Mouse (Mus musculus): ENCODE results near the gene Ugt1a7c. TPM values are rescaled to one million over a fixed set of nuclear protein-coding genes. Genes with fewer than 3 reads are reported as not detected.
"Not testable (repeated sequence)": the region's sequence is repeated elsewhere in the genome, so short reads cannot be mapped to it uniquely, and the experiment has no call there.

Gene Ugt1a7c
- 85.2 and 96.9 TPM in 2 replicates for polyA plus RNA-seq (2012; rRNA removed)

DNA sequence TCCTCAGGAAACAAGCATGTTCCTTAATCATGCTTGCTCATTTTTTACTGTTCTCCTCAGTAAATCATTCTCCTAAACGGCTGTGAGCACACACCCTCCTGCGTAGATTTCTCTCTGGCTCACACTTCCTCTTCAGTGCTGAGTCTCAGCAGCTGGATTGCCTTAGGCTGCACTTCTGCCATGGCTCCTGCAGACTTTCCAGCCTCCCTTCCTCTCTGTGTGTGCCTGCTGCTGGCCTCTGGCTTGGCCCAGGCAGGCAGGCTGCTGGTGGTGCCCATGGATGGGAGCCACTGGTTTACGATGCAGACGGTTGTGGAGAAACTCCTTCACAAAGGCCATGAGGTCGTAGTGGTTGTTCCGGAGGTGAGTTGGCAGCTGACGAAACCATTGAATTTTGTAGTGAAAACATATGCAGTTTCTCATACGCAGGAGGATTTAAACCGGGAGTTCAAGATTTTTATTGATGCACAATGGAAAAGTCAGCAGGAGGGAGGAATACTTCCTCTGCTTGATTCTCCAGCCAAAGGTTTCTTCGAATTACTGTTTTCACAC is at the start of gene Ugt1a7c:
Ugt1a7c (plus strand) TSS at position 122 of the 552 bp plus-strand sequence.
- H3K36me3 ChIP-seq (ENCODE audit: control insufficient read depth, insufficient read depth, low read length): no peaks in the 10 kb centered on the region
- H3K27me3 ChIP-seq (replicated peaks; ENCODE audit: control insufficient read depth, insufficient read depth, low read length): no peaks in the 10 kb centered on the region
- peak within 1 kb of the TSS; percentile 69 for H3K27ac ChIP-seq (ENCODE audit: insufficient read depth, low read depth, low read length)
- DNase-seq: peak; percentile 72
- H3K4me3 ChIP-seq (ENCODE audit: insufficient read depth, low read depth, low read length): peak within 1 kb of the TSS; percentile 77
- TF ChIP-seq POLR2A (IDR thresholded peaks at IDR 0.05; ENCODE audit: low read depth, low read length) (no peak), CTCF (conservative IDR thresholded peaks at IDR 0.05; ENCODE audit: insufficient read depth, insufficient read length, low read depth, low read length) (no peak)
- no peaks in the 10 kb centered on the region; the same call in 1 of the 2 replicates for H3K4me1 ChIP-seq (ENCODE audit: control insufficient read depth, insufficient read depth, low read length)
- WGBS: 7% methylated on average over 10 of the region's 10 CpGs

DNA sequence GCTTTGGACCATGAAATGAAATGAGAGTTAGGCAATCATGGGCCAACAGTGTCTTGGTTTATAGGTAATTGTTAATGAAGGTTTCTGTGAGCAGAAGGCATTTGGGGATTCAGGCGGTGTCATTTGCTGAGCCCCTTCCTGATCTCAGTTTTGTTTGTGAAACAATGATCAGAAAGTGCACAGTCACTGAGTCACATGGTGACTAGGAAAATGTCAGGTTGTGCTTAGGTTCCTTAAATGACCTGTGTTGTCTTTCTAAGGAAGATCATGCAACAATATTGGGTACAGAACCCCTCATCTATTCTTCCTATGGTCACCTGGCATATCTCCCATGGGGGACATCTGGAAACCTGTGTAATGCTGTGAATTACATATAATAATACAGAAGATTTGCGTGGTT is 47.5 kb upstream of the Ugt1a7c start:
- 86% methylated on average over 2 of the region's 2 CpGs for WGBS
- not testable (repeated sequence) for H3K27me3 ChIP-seq (replicated peaks; ENCODE audit: control insufficient read depth, insufficient read depth, low read length); H3K4me3 ChIP-seq (ENCODE audit: insufficient read depth, low read depth, low read length)

DNA sequence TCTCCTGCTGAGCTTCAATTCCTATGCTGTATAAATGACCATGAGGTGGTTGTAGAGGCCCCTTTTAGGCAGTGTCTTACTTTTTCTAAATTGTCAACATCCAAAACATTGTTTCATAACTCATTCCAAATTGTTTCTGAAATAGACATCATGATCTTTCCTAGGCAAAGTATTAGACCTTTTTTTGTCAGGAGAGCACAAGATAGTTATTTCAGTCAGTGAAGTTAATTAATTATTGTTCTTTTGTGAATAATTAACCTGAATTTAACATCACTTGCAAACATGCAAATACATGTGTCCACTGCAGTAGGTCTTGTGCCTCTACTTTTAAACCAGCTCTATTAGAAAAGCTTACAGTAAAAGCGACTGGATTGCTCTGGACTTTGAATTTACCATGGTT is 39.8 kb upstream of the Ugt1a7c start, which contains the start of gene Ugt1a10:
Ugt1a10 (plus strand) TSS at position 301 of the 400 bp plus-strand sequence.
- WGBS: 49% methylated on average over 1 of the region's 1 CpGs
- Histone ChIP-seq H3K4me1 (ENCODE audit: control insufficient read depth, insufficient read depth, low read length) (no peaks in the 10 kb centered on the region), H3K4me3 (ENCODE audit: insufficient read depth, low read depth, low read length) (no peak within 1 kb of the TSS), H3K36me3 (ENCODE audit: control insufficient read depth, insufficient read depth, low read length) (no peaks in the 10 kb centered on the region), H3K27me3 (replicated peaks; ENCODE audit: control insufficient read depth, insufficient read depth, low read length) (no peaks in the 10 kb centered on the region), H3K27ac (ENCODE audit: insufficient read depth, low read depth, low read length) (no peak within 1 kb of the TSS)
- no peak for TF ChIP-seq CTCF (conservative IDR thresholded peaks at IDR 0.05; ENCODE audit: insufficient read depth, insufficient read length, low read depth, low read length)
- TF ChIP-seq POLR2A (IDR thresholded peaks at IDR 0.05; ENCODE audit: low read depth, low read length): no peak
- no peak for DNase-seq

More for the DNA sequence above, 47.5 kb upstream of the Ugt1a7c start:
- not testable (repeated sequence) for H3K36me3 ChIP-seq (ENCODE audit: control insufficient read depth, insufficient read depth, low read length); H3K4me1 ChIP-seq (ENCODE audit: control insufficient read depth, insufficient read depth, low read length); H3K27ac ChIP-seq (ENCODE audit: insufficient read depth, low read depth, low read length); DNase-seq

DNA sequence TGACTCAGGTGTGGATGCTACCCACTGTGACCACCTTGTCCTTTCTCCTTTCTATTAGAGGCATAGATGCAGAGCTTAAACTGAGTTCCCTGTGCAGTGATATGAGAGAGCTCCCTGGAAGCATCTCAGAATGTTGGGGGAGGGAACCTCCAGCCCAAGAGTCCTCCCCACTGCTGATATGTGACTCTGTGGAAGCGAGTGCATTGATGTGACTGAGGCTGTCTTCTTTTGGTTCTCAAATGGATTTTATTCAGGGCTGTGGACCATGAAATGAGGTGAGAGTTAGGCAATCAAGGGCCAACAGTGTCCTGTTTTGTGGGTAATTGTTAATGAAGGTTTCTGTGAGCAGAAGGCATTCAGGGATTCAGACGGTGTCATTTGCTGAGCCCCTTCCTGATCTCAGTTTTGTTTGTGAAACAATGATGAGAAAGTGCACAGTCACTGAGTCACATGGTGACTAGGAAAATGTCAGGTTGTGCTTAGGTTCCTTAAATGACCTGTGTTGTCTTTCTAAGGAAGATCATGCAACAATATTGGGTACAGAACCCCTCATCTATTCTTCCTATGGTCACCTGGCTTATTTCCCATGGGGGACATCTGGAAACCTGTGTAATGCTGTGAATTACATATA is 28.3 kb upstream of the Ugt1a7c start:
- H3K4me3 ChIP-seq (ENCODE audit: insufficient read depth, low read depth, low read length); DNase-seq; H3K4me1 ChIP-seq (ENCODE audit: control insufficient read depth, insufficient read depth, low read length); H3K36me3 ChIP-seq (ENCODE audit: control insufficient read depth, insufficient read depth, low read length); H3K27me3 ChIP-seq (replicated peaks; ENCODE audit: control insufficient read depth, insufficient read depth, low read length); H3K27ac ChIP-seq (ENCODE audit: insufficient read depth, low read depth, low read length): not testable (repeated sequence)
- 27% methylated on average over 1 of the region's 2 CpGs for WGBS

DNA sequence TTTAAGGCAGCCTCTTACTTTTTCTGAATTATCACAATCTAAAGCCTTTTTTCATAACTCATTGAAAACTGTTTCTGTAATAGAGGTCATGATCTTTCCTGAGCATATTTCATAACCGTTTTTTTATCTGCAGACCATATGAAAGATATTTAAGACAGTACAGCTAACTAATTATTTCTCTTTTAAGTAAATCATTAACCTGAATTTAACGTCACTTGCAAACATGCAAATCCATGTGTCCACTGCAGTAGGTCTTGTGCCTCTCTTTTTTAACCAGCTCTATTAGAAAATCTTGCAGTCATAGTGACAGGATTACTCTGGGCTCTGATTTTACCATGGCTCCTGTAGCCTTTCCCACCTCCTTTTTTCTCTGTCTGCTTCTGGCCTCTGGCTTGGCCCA is 24.4 kb upstream of the Ugt1a7c start, which contains the start of gene Ugt1a9:
Ugt1a9 (plus strand) TSS at position 306 of the 400 bp plus-strand sequence.
- WGBS: 32% methylated on average over 2 of the region's 2 CpGs
- H3K36me3 ChIP-seq (ENCODE audit: control insufficient read depth, insufficient read depth, low read length): no peaks in the 10 kb centered on the region
- TF ChIP-seq POLR2A (IDR thresholded peaks at IDR 0.05; ENCODE audit: low read depth, low read length) (no peak), CTCF (conservative IDR thresholded peaks at IDR 0.05; ENCODE audit: insufficient read depth, insufficient read length, low read depth, low read length) (no peak)
- DNase-seq: no peak
- H3K4me3 ChIP-seq (ENCODE audit: insufficient read depth, low read depth, low read length): no peak within 1 kb of the TSS
- no peaks in the 10 kb centered on the region for H3K4me1 ChIP-seq (ENCODE audit: control insufficient read depth, insufficient read depth, low read length)
- H3K27me3 ChIP-seq (replicated peaks; ENCODE audit: control insufficient read depth, insufficient read depth, low read length): no peaks in the 10 kb centered on the region
- H3K27ac ChIP-seq (ENCODE audit: insufficient read depth, low read depth, low read length): no peak within 1 kb of the TSS

DNA sequence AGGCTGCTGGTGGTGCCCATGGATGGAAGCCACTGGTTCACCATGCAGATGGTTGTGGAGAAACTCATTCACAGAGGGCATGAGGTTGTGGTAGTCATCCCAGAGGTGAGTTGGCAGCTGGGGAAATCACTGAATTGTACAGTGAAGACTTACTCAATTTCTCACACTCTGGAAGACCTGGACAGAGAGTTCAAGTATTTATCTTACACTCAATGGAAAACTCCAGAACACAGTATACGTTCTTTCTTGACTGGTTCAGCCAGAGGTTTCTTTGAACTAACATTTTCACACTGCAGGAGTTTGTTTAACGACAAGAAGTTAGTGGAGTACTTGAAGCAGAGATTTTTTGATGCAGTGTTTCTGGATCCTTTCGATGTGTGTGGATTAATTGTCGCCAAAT is 24.0 kb upstream of the Ugt1a7c start:
- H3K27ac ChIP-seq (ENCODE audit: insufficient read depth, low read depth, low read length): no peak overlapping the region

DNA sequence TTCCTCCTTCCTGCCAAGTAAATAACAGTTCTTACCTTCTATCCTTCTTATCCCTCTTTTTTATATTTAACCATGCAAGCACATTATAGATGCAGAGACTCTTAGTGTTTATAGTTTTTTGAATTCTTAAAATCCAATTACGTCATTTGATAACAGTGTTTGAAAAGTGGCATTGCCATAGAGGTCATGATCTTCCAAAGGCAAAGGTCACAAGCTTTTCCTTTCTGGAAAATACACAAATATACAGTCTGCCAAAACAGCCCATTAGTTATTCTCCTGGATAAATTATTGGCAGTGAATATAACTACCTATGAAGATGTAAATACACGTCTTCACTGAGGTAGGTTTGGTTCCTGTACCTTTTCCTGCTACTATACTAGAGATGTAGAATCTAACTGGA is 20.4 kb upstream of the Ugt1a7c start:
- Histone ChIP-seq H3K27me3 (replicated peaks; ENCODE audit: control insufficient read depth, insufficient read depth, low read length) (no peaks in the 10 kb centered on the region), H3K4me1 (ENCODE audit: control insufficient read depth, insufficient read depth, low read length) (no peaks in the 10 kb centered on the region), H3K27ac (ENCODE audit: insufficient read depth, low read depth, low read length) (no peak overlapping the region), H3K36me3 (ENCODE audit: control insufficient read depth, insufficient read depth, low read length) (no peaks in the 10 kb centered on the region), H3K4me3 (ENCODE audit: insufficient read depth, low read depth, low read length) (no peak overlapping the region)
- 72% methylated on average over 2 of the region's 2 CpGs for WGBS
- no peak for DNase-seq
- no peak for TF ChIP-seq POLR2A (IDR thresholded peaks at IDR 0.05; ENCODE audit: low read depth, low read length)

More for the DNA sequence above, 24.0 kb upstream of the Ugt1a7c start:
- 88% methylated on average over 4 of the region's 4 CpGs for WGBS
- H3K27me3 ChIP-seq (replicated peaks; ENCODE audit: control insufficient read depth, insufficient read depth, low read length): no peaks in the 10 kb centered on the region
- no peaks in the 10 kb centered on the region for H3K4me1 ChIP-seq (ENCODE audit: control insufficient read depth, insufficient read depth, low read length)
- H3K36me3 ChIP-seq (ENCODE audit: control insufficient read depth, insufficient read depth, low read length): no peaks in the 10 kb centered on the region
- no peak for DNase-seq
- no peak overlapping the region for H3K4me3 ChIP-seq (ENCODE audit: insufficient read depth, low read depth, low read length)
- no peak for TF ChIP-seq POLR2A (IDR thresholded peaks at IDR 0.05; ENCODE audit: low read depth, low read length)
- no peak for TF ChIP-seq CTCF (conservative IDR thresholded peaks at IDR 0.05; ENCODE audit: insufficient read depth, insufficient read length, low read depth, low read length)
